Mouse (Mus musculus) small intestine, adult 2 months (tissue): ENCODE data around the gene Nsun2.

Experiments
- CTCF ChIP-seq: fragments of 200-500 bp; IDR thresholded peaks from 2 replicates; pipeline ENCODE4 v1.5.1; 2012; ENCODE audit warnings: low read depth, mild to moderate bottlenecking, control low read depth, inconsistent platforms, low read length, moderate library complexity, mixed read lengths; ENCODE audit not compliant: insufficient replicate concordance, insufficient read length; ENCODE audit errors: extremely low read depth
- POLR2A ChIP-seq: fragments of 200-500 bp; IDR thresholded peaks from 2 replicates; pipeline ENCODE4 v1.6.1; 2012; ENCODE audit warnings: low read depth, mild to moderate bottlenecking, control low read depth, inconsistent platforms, low read length, moderate library complexity

GRCm38 (mm10) chr13:69588263-69588662 is 54.7 kb downstream of the Nsun2 start:
- no peak for TF ChIP-seq POLR2A
- TF ChIP-seq CTCF = no peak
